Mouse (Mus musculus) frontal cortex, postnatal 36 days (tissue): ENCODE results near the gene Sgip1.

ENCODE experiments used
- DNase-seq, 2 experiments: peaks; one replicate each; pipeline ENCODE4 v3.0.0; 2022; ENCODE audit warnings: low spot score in 2 of 2

Gene Sgip1

DNA sequence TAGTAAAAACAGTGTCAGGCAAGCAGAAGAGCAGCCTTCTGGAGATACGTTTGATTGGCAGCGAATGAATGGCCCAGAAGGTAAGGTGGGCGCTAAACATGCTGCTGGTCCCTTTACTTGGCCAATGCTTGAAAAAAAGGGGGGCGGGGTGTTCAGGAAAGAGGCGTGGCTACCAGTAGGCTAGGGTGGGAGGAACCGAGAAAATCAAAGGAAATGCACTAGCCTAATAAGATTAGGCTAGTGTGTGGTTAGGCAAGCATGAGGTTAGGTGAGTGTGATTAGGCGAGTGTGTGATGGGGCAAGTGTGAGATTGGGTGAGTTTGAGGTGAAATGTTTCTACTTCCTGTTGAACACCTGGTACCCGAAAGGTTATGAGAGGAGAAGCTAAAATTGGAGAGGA is at the start of gene Sgip1:
TSS of gene Sgip1 (plus strand) at position 11 of the 400 bp plus-strand sequence.
- no peak for DNase-seq

GRCm38 (mm10) chr4:102691402-102691801 is 49.7 kb upstream of the Sgip1 start:
- no peak for DNase-seq

- DNase-seq = no peak
Observed at GRCm38 (mm10) chr4:102697966-102698365, 43.1 kb upstream of the Sgip1 start.

- no peak for DNase-seq
Observed at GRCm38 (mm10) chr4:102711731-102712130, 29.4 kb upstream of the Sgip1 start.

GRCm38 (mm10) chr4:102715532-102715931 is 25.6 kb upstream of the Sgip1 start:
- no peak for DNase-seq

DNA sequence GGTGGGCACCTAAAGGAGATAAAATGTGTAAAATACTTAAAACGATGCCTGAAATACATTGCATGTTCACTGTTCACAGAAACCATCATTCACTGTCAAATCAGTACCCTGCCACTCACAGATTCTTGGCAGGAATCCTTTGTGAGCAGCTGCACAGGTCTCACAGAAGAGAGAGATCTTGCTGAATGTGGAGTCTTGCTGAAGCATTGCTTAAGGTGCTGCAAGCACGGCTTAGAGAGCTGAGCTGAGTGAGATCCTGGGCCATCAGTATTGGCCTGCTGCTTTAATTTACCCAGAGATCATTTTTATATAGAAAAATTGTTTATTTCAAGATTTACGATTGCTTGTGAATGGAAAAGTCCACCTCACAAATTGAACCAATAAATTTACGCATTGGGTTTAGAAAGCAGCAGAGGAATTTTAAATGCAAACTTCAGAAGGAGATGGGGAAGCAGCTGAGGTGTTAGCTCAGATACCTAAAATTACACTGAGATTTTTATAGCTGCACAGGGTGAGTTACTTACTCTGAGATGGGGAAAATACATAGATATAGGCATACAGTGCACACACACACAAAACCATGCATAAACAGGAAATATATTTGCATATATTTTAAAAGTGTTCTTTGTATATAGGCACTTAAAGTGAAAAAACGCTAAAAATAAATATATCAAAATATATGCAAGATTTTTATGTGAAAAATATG is 23.8 kb upstream of the Sgip1 start:
- DNase-seq = peak in 1 of 2 experiments; percentile 26

GRCm38 (mm10) chr4:102719535-102719934 is 21.6 kb upstream of the Sgip1 start:
- DNase-seq = peak in 1 of 2 experiments; percentile 30

DNA sequence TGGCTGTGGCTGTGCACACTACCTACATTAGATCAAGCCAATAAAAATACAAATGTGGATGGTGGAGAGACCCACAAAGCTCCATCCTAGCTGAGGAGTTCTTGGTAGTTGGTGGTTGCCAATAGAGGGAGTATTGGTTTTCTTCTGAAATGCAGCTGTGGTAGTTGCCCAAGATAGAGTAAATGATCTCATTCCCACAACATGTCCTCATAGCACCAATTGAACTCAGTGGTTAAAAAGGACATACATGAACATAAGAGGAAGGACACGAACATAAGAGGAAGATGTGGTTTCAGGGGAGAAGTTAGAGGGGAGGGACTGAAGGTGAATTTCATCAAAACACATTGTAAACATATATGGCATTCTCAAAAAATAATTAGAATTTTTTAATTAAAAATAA is 21.1 kb upstream of the Sgip1 start:
- DNase-seq = no peak

GRCm38 (mm10) chr4:102724442-102724841 is 16.7 kb upstream of the Sgip1 start:
- DNase-seq = no peak

DNA sequence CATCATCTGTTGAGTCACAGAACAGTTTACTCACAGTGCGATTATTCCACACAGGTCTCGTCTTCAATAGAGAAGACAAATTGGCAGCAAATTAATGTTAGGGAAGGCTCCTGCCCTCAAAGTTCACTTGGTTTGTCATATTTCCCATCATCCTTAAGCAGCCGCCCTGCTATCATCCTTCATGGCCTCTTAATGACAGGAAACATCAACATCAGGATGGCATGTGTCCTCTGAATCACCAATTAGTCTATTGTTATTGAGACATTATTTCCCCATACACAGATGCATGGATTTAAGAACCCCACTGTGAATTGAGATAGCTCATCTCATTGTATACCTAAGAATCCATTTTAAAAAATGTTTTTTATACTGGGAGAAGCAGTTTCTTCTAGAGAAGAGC is 10.1 kb upstream of the Sgip1 start:
- no peak for DNase-seq

GRCm38 (mm10) chr4:102734022-102734657 is 7.0 kb upstream of the Sgip1 start:
- DNase-seq = no peak

- no peak for DNase-seq
Observed at GRCm38 (mm10) chr4:102753334-102754090, 12.4 kb downstream of the Sgip1 start.

- DNase-seq = peak; percentile 70 to 77
Observed at GRCm38 (mm10) chr4:102759095-102759890, 18.2 kb downstream of the Sgip1 start.

GRCm38 (mm10) chr4:102760042-102760821 is 19.1 kb downstream of the Sgip1 start:
- DNase-seq = peak; percentile 92 to 93

GRCm38 (mm10) chr4:102762075-102762474 is 21.0 kb downstream of the Sgip1 start:
- DNase-seq = no peak

- no peak for DNase-seq
Observed at GRCm38 (mm10) chr4:102769070-102769469, 28.0 kb downstream of the Sgip1 start.

GRCm38 (mm10) chr4:102769936-102770335 is 28.8 kb downstream of the Sgip1 start:
- no peak for DNase-seq

- no peak for DNase-seq
Observed at GRCm38 (mm10) chr4:102771598-102772357, 30.7 kb downstream of the Sgip1 start.

DNA sequence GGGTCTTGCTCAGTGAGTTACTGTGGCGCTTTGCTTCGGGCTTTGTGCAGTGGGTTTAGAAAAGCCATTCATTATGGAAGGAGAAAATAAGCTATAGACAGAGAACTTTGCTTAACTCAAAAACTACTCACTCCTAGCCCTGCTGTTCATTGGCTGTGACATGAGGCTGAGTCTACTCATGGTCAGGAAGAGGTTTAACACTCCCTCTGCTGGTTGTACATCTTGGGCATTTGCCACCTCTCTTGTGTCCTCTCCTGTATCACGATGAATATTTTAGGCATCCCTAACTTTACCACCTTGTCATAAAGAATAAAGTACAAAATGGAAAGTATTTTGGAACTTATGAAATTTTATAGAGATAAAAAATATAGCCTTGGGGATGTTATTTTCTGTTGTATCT is 32.1 kb downstream of the Sgip1 start:
- DNase-seq = no peak

- DNase-seq = no peak
Observed at GRCm38 (mm10) chr4:102773841-102774240, 32.7 kb downstream of the Sgip1 start.
